Mouse (Mus musculus) lung, adult 2 months (tissue): ENCODE results near the gene Rnf167.

Experiments
- CTCF ChIP-seq: fragments of 200-500 bp; IDR thresholded peaks from 2 replicates; pipeline ENCODE4 v1.5.1; 2011; ENCODE audit warnings: mild to moderate bottlenecking, low read length, control low read depth; ENCODE audit not compliant: insufficient read depth
- POLR2A ChIP-seq: fragments of 200-500 bp; IDR thresholded peaks from 2 replicates; pipeline ENCODE4 v1.6.1; 2011; ENCODE audit warnings: low read depth, mild to moderate bottlenecking, control low read depth, low read length, borderline replicate concordance; ENCODE audit errors: extremely low read depth

- TF ChIP-seq POLR2A = no peak
- TF ChIP-seq CTCF = no peak
Measured at GRCm38 (mm10) chr11:70598451-70598953, 48.5 kb upstream of the Rnf167 start.
